Mouse (Mus musculus) embryonic stem cell, embryonic (primary cell): ENCODE data around the gene Nolc1.

Experiments used
- CTCF ChIA-PET, 4 experiments: fragments of 300-600 bp in 2 of 4; fragments of 350-600 bp in 2 of 4; sonication (Branson Sonifier 250); formaldehyde crosslinking; loops; one replicate each; lab custom pipeline; 2022; ENCODE audit warnings: inconsistent platforms in 2 of 4; lab: Charles Lee
- POLR2A ChIA-PET, 4 experiments: fragments of 300-600 bp in 2 of 4; fragments of 350-600 bp in 2 of 4; sonication (Branson Sonifier 250); formaldehyde crosslinking; loops; one replicate each; lab custom pipeline; 2022; ENCODE audit warnings: antibody characterized with exemption in 4 of 4, inconsistent platforms in 1 of 4; lab: Charles Lee

Gene Nolc1

GRCm38 (mm10) chr19:46038851-46039260, 36.8 kb upstream of the Nolc1 start:
- POLR2A ChIA-PET: interaction anchor here (0.6 to 10.9 kb wide), 33 partner anchors 8 to 823 kb away, joined by 3 to 154 read pairs (median 4); partner anchors contain the start of genes Nolc1 (in 2 of the 4), Hps6 (in 1 of the 4) and Ldb1 (in 1 of the 4)
- CTCF ChIA-PET: interaction anchor here in 3 of 4 experiments (0.7 to 2.0 kb wide), 7 partner anchors 8 to 266 kb away, joined by 3 to 5 read pairs (median 3); partner anchors contain the start of gene Nfkb2 (in 1 of the 3)

GRCm38 (mm10) chr19:46039478-46039877, 36.2 kb upstream of the Nolc1 start:
- ChIA-PET CTCF (interaction anchor here (0.6 to 2.0 kb wide), 7 partner anchors 8 to 761 kb away, joined by 3 to 7 read pairs (median 3); partner anchors contain the start of gene Nfkb2 (in 1 of the 4)), POLR2A (interaction anchor here (0.5 to 10.9 kb wide), 31 partner anchors 7 to 381 kb away, joined by 3 to 154 read pairs (median 4); partner anchors contain the start of genes Nolc1 (in 2 of the 4), Fbxl15 (in 1 of the 4), Hps6 (in 1 of the 4) and Ldb1 (in 1 of the 4))

GRCm38 (mm10) chr19:46040149-46040902, 35.3 kb upstream of the Nolc1 start:
- POLR2A ChIA-PET: interaction anchor here (0.5 to 10.9 kb wide), 30 partner anchors 6 to 380 kb away, joined by 3 to 154 read pairs (median 4); partner anchors contain the start of genes Nolc1 (in 2 of the 4), Fbxl15 (in 1 of the 4), Hps6 (in 1 of the 4) and Ldb1 (in 1 of the 4)
- CTCF ChIA-PET: interaction anchor here (0.5 to 2.0 kb wide), 9 partner anchors 9 to 761 kb away, joined by 3 to 5 read pairs (median 3); partner anchors contain the start of gene Nfkb2 (in 1 of the 4)

GRCm38 (mm10) chr19:46041299-46041932, 34.2 kb upstream of the Nolc1 start:
- POLR2A ChIA-PET: interaction anchor here in 2 of 4 experiments (0.6 to 10.9 kb wide), 6 partner anchors 9 to 31 kb away, joined by 3 to 154 read pairs (median 28); partner anchors contain the start of gene Nolc1 (in 1 of the 2)
- CTCF ChIA-PET: interaction anchor here in 2 of 4 experiments (0.5 to 1.0 kb wide), 4 partner anchors 34 to 467 kb away, joined by 3 to 10 read pairs (median 4); no protein-coding TSS in a partner anchor

- CTCF ChIA-PET: interaction anchor here in 2 of 4 experiments (0.5 to 1.0 kb wide), 5 partner anchors 15 to 468 kb away, joined by 3 to 10 read pairs (median 3); no protein-coding TSS in a partner anchor
- POLR2A ChIA-PET: interaction anchor here in 2 of 4 experiments (0.6 to 10.9 kb wide), 6 partner anchors 10 to 949 kb away, joined by 3 to 154 read pairs (median 5); partner anchors contain the start of genes Armh3 (in 1 of the 2) and Nolc1 (in 1 of the 2)
These were observed 33.7 kb upstream of the Nolc1 start for GRCm38 (mm10) chr19:46041933-46042475.

- POLR2A ChIA-PET: interaction anchor here in 2 of 4 experiments (0.6 to 10.9 kb wide), 9 partner anchors 10 to 948 kb away, joined by 3 to 154 read pairs (median 6); partner anchors contain the start of genes Armh3 (in 1 of the 2) and Nolc1 (in 1 of the 2)
- CTCF ChIA-PET: interaction anchor here in 2 of 4 experiments (0.6 to 1.0 kb wide), 3 partner anchors 15 to 468 kb away, joined by 3 read pairs; no protein-coding TSS in a partner anchor
These were observed 33.1 kb upstream of the Nolc1 start for GRCm38 (mm10) chr19:46042476-46043011.

- ChIA-PET POLR2A (interaction anchor here (0.6 to 9.0 kb wide), 13 partner anchors 9 to 682 kb away, joined by 3 to 135 read pairs (median 5); partner anchors contain the start of genes Gbf1 (in 1 of the 4) and Nolc1 (in 1 of the 4)), CTCF (interaction anchor here in 2 of 4 experiments (0.6 to 0.7 kb wide), 3 partner anchors 227 to 749 kb away, joined by 3 to 5 read pairs (median 4); no protein-coding TSS in a partner anchor)
These were observed 32.3 kb upstream of the Nolc1 start for GRCm38 (mm10) chr19:46043380-46043779.

- ChIA-PET POLR2A (interaction anchor here (0.8 to 9.0 kb wide), 24 partner anchors 7 to 257 kb away, joined by 3 to 275 read pairs (median 10); partner anchors contain the start of genes Nolc1 (in 3 of the 4) and Armh3 (in 1 of the 4)), CTCF (interaction anchor here in 2 of 4 experiments (0.6 to 2.1 kb wide), 5 partner anchors 7 to 751 kb away, joined by 3 to 9 read pairs (median 3); no protein-coding TSS in a partner anchor)
These were observed 31.2 kb upstream of the Nolc1 start, which contains the start of gene Pprc1 for GRCm38 (mm10) chr19:46044271-46044992. Gene Pprc1 (plus strand): TSS chr19:46044886.

- CTCF ChIA-PET: interaction anchor here in 3 of 4 experiments (0.7 to 2.9 kb wide), 15 partner anchors 8 to 1397 kb away, joined by 3 to 9 read pairs (median 4); partner anchors contain the start of genes Nfkb2 (in 1 of the 3) and Sufu (in 1 of the 3)
These were observed 30.5 kb upstream of the Nolc1 start, which contains the start of gene Ldb1 for GRCm38 (mm10) chr19:46044993-46045695. Gene Ldb1 (minus strand): TSS chr19:46045214.

GRCm38 (mm10) chr19:46045696-46046311, 29.9 kb upstream of the Nolc1 start:
- ChIA-PET CTCF (interaction anchor here (0.5 to 2.9 kb wide), 29 partner anchors 7 to 1396 kb away, joined by 3 to 9 read pairs (median 4); partner anchors contain the start of genes Nfkb2 (in 1 of the 4) and Sufu (in 1 of the 4)), POLR2A (interaction anchor here (0.5 to 6.6 kb wide), 56 partner anchors 8 to 1770 kb away, joined by 3 to 275 read pairs (median 4); partner anchors contain the start of genes Nolc1 (in 4 of the 4), Hps6 (in 2 of the 4), Armh3 (in 1 of the 4) and Fbxl15 (in 1 of the 4))

More at GRCm38 (mm10) chr19:46044993-46045695, 30.5 kb upstream of the Nolc1 start, which contains the start of gene Ldb1:
- POLR2A ChIA-PET: interaction anchor here (0.5 to 6.6 kb wide), 32 partner anchors 8 to 653 kb away, joined by 3 to 275 read pairs (median 6); partner anchors contain the start of genes Nolc1 (in 3 of the 4), Hps6 (in 2 of the 4), Armh3 (in 1 of the 4) and Fbxl15 (in 1 of the 4)

GRCm38 (mm10) chr19:46046621-46047025, 29.0 kb upstream of the Nolc1 start:
- CTCF ChIA-PET: interaction anchor here (0.6 to 2.9 kb wide), 16 partner anchors 8 to 503 kb away, joined by 3 to 9 read pairs (median 5); partner anchors contain the start of gene Nfkb2 (in 1 of the 4)

GRCm38 (mm10) chr19:46047426-46047825, 28.2 kb upstream of the Nolc1 start:
- ChIA-PET POLR2A (interaction anchor here (0.5 to 6.6 kb wide), 38 partner anchors 8 to 820 kb away, joined by 3 to 275 read pairs (median 4); partner anchors contain the start of genes Nolc1 (in 2 of the 4), Actr1a (in 1 of the 4), Hps6 (in 1 of the 4) and Kcnip2 (in 1 of the 4)), CTCF (interaction anchor here (0.6 to 2.9 kb wide), 6 partner anchors 8 to 749 kb away, joined by 4 to 8 read pairs (median 6); no protein-coding TSS in a partner anchor)

More at GRCm38 (mm10) chr19:46046621-46047025, 29.0 kb upstream of the Nolc1 start:
- POLR2A ChIA-PET: interaction anchor here (0.6 to 6.6 kb wide), 46 partner anchors 8 to 811 kb away, joined by 3 to 275 read pairs (median 4); partner anchors contain the start of genes Nolc1 (in 3 of the 4), Hps6 (in 2 of the 4), Actr1a (in 1 of the 4) and Gbf1 (in 1 of the 4)

- POLR2A ChIA-PET: interaction anchor here (0.6 to 6.6 kb wide), 23 partner anchors 10 to 451 kb away, joined by 3 to 275 read pairs (median 5); partner anchors contain the start of genes Gbf1 (in 1 of the 4) and Nolc1 (in 1 of the 4)
- CTCF ChIA-PET: interaction anchor here (0.5 to 2.1 kb wide), 9 partner anchors 9 to 461 kb away, joined by 3 to 8 read pairs (median 4); no protein-coding TSS in a partner anchor
These were observed 26.5 kb upstream of the Nolc1 start for GRCm38 (mm10) chr19:46049129-46049528.
